Mouse (Mus musculus) neutrophil, adult 59 days (primary cell): ENCODE results near the gene Btn2a2. TPM values are rescaled to one million over a fixed set of nuclear protein-coding genes. Genes with fewer than 3 reads are reported as not detected.

Experiments
- total RNA-seq, 2 experiments: library from RNA; stranded (reverse); gene quantifications; 1 replicate in 1 of 2; 2 replicates in 1 of 2; pipeline ENCODE4 v1.2.4; 2023

The Btn2a2 gene
- not detected for total RNA-seq

GRCm38 (mm10) chr13:23488400-23489322 lies at the start of gene Btn2a2:
Btn2a2 (minus strand) TSS chr13:23488857.

GRCm38 (mm10) chr13:23535137-23536075 lies 46.7 kb upstream of the Btn2a2 start, which contains the start of gene Hist1h3g:
Hist1h3g (plus strand) TSS chr13:23535422.

GRCm38 (mm10) chr13:23533560-23534367 lies 45.1 kb upstream of the Btn2a2 start, which contains the start of gene Hist1h2af:
Hist1h2af (plus strand) TSS chr13:23533906.

GRCm38 (mm10) chr13:23530901-23531875 lies 42.5 kb upstream of the Btn2a2 start, which contains the start of gene Hist1h4h:
Hist1h4h (plus strand) TSS chr13:23531050.

GRCm38 (mm10) chr13:23465600-23466109 lies 23.0 kb downstream of the Btn2a2 start, which contains the start of gene Btn1a1:
Btn1a1 (minus strand) TSS chr13:23465901.

Other genes starting within 250 kb of the Btn2a2 start
- gene Vmn1r223, start 241.7 kb downstream of the Btn2a2 start, total RNA-seq = not detected
- 1 to 10 TPM; 9.4 to 9.9 TPM for gene Zfp322a, start 119.6 kb downstream of the Btn2a2 start, total RNA-seq
- gene Abt1, start 65.0 kb downstream of the Btn2a2 start, total RNA-seq = 10 to 100 TPM in 1 of 2 experiments, 1 to 10 TPM in 1; 8.7 to 10.1 TPM
- gene Btn1a1, start 23.0 kb downstream of the Btn2a2 start, total RNA-seq = under 1 TPM; 0.11 to 0.29 TPM
- gene Hist1h4h, start 42.2 kb upstream of the Btn2a2 start, total RNA-seq = 1,000 to 10,000 TPM; 1,672 to 1,684 TPM
- gene Hist1h2af, start 45.0 kb upstream of the Btn2a2 start, total RNA-seq = 1,000 to 10,000 TPM; 1,080 to 1,089 TPM
- 100 to 1,000 TPM; 354 to 358 TPM for gene Hist1h3g, start 46.6 kb upstream of the Btn2a2 start, total RNA-seq
- 100 to 1,000 TPM; 133 to 136 TPM for gene Hist1h2bh, start 54.5 kb upstream of the Btn2a2 start, total RNA-seq
- 100 to 1,000 TPM; 457 to 468 TPM for gene Hist1h3f, start 55.2 kb upstream of the Btn2a2 start, total RNA-seq
- gene Hist1h4f, start 62.8 kb upstream of the Btn2a2 start, total RNA-seq = 1,000 to 10,000 TPM; 2,366 to 2,514 TPM
- gene Hist1h1d, start 64.4 kb upstream of the Btn2a2 start, total RNA-seq = 100 to 1,000 TPM; 108 to 121 TPM
- gene Hist1h3e, start 73.5 kb upstream of the Btn2a2 start, total RNA-seq = 100 to 1,000 TPM; 839 to 947 TPM
- gene Hist1h2ae, start 82.4 kb upstream of the Btn2a2 start, total RNA-seq = 100 to 1,000 TPM; 191 to 199 TPM
- gene Hist1h2bg, start 82.5 kb upstream of the Btn2a2 start, total RNA-seq = 1,000 to 10,000 TPM; 1,545 to 1,845 TPM
- 1,000 to 10,000 TPM; 1,042 to 1,254 TPM for gene Hist1h2bf, start 85.3 kb upstream of the Btn2a2 start, total RNA-seq
- gene Hist1h2ad, start 85.5 kb upstream of the Btn2a2 start, total RNA-seq = 100 to 1,000 TPM; 115 to 121 TPM
- 100 to 1,000 TPM; 147 to 159 TPM for gene Hist1h3d, start 86.9 kb upstream of the Btn2a2 start, total RNA-seq
- 100 to 1,000 TPM; 726 to 742 TPM for gene Hist1h4d, start 92.7 kb upstream of the Btn2a2 start, total RNA-seq
- gene Hist1h2be, start 132.3 kb upstream of the Btn2a2 start, total RNA-seq = 100 to 1,000 TPM; 103 to 111 TPM
- gene Hist1h1e, start 133.7 kb upstream of the Btn2a2 start, total RNA-seq = 100 to 1,000 TPM; 779 TPM
- gene Hist1h2ac, start 195.1 kb upstream of the Btn2a2 start, total RNA-seq = 10 to 100 TPM; 48.0 to 51.5 TPM
- gene Hist1h2bc, start 195.3 kb upstream of the Btn2a2 start, total RNA-seq = 100 to 1,000 TPM in 1 of 2 experiments, 10 to 100 TPM in 1; 97.4 to 109 TPM
- 1 to 10 TPM in 1 of 2 experiments, under 1 TPM in 1; 0.86 to 1.1 TPM for gene Hist1h1t, start 207.0 kb upstream of the Btn2a2 start, total RNA-seq
- gene Hist1h4c, start 209.6 kb upstream of the Btn2a2 start, total RNA-seq = 100 to 1,000 TPM; 391 to 419 TPM
- gene Hfe, start 222.0 kb upstream of the Btn2a2 start, total RNA-seq = 1 to 10 TPM; 4.2 to 6.6 TPM
- 1,000 to 10,000 TPM; 1,619 to 1,663 TPM for gene Hist1h1c, start 250.0 kb upstream of the Btn2a2 start, total RNA-seq